Mouse (Mus musculus): ENCODE data around the gene Gm5294. TPM values are rescaled to one million over a fixed set of nuclear protein-coding genes. Genes with fewer than 3 reads are reported as not detected.

The Gm5294 gene
- total and polyA plus RNA-seq, 2 experiments from 2014 or later = 0.25 TPM; not detected in 1

DNA sequence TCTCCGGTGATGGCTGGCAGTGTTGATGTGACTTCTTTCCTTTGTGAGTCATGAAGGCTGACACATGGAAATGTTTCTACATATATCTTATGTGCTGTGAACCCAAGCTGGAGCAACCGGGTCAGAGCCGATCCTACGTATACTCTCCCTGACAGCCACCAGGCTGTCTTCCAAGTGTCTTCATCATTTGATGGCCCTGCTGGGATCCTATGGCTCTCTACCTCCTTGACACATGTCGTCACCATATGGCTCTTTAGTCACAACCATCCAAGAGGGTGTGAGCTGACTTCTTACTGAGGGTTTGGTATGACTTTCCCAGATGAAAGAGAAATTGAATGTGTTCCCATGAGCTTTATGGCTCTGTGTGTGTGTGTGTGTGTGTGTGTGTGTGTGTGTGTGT lies 15.6 kb upstream of the Gm5294 start:
- no peak overlapping the region for H3K9ac ChIP-seq (replicated peaks; ENCODE audit: low read length, poor library complexity, severe bottlenecking)
- DNase-seq (ENCODE audit: low spot score) = peak; percentile 39
- peaks cover 54% of the 10 kb centered on the region for H3K36me3 ChIP-seq (ENCODE audit: insufficient read depth, low read length)
- no peaks in the 10 kb centered on the region for H3K4me1 ChIP-seq (ENCODE audit: insufficient read depth, low read length)
- H3K27ac ChIP-seq (ENCODE audit: low read depth, low read length) = no peak overlapping the region
- no peak overlapping the region for H3K4me2 ChIP-seq (ENCODE audit: low read depth, low read length, poor library complexity, severe bottlenecking)
- ATAC-seq (ENCODE audit: low FRiP score) = no peak
- H3K4me3 ChIP-seq (ENCODE audit: low read depth, low read length) = no peak overlapping the region
- no peaks in the 10 kb centered on the region for H3K27me3 ChIP-seq (ENCODE audit: insufficient read depth, low read length)
- TF ChIP-seq CTCF (IDR thresholded peaks at IDR 0.05) = no peak
- no peaks in the 10 kb centered on the region for H3K9me3 ChIP-seq (ENCODE audit: low read length)
- WGBS = 97% methylated on average over 5 of the region's 5 CpGs

DNA sequence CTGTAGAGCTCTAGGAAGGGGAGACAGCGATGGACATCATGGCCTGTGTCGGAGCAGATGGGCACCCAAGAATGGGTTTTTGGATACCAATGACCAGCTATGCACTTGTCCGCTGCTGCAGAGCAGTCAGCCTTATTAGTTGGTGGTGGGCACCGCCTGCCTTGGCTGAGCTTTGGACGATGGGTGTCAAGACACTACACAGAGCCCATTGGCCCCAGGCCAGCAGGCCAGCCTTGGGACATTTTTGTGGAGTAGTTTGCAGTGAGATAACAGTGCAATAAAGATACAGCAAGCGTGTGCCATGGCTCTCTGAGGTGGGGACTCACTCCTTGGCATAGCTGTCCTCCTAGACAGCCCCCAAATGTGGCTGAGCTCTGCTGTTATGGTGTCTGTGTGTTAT lies 10.1 kb upstream of the Gm5294 start:
- TF ChIP-seq CTCF (IDR thresholded peaks at IDR 0.05) = no peak
- DNase-seq (ENCODE audit: low spot score) (no peak), ATAC-seq (ENCODE audit: low FRiP score) (no peak)
- Histone ChIP-seq H3K4me2 (ENCODE audit: low read depth, low read length, poor library complexity, severe bottlenecking) (no peak overlapping the region), H3K4me1 (ENCODE audit: insufficient read depth, low read length) (no peaks in the 10 kb centered on the region), H3K36me3 (ENCODE audit: insufficient read depth, low read length) (peaks cover 48% of the 10 kb centered on the region), H3K27me3 (ENCODE audit: insufficient read depth, low read length) (no peaks in the 10 kb centered on the region), H3K27ac (ENCODE audit: low read depth, low read length) (no peak overlapping the region), H3K9me3 (ENCODE audit: low read length) (no peaks in the 10 kb centered on the region), H3K9ac (replicated peaks; ENCODE audit: low read length, poor library complexity, severe bottlenecking) (no peak overlapping the region), H3K4me3 (ENCODE audit: low read depth, low read length) (no peak overlapping the region)
- 92% methylated on average over 6 of the region's 6 CpGs for WGBS

DNA sequence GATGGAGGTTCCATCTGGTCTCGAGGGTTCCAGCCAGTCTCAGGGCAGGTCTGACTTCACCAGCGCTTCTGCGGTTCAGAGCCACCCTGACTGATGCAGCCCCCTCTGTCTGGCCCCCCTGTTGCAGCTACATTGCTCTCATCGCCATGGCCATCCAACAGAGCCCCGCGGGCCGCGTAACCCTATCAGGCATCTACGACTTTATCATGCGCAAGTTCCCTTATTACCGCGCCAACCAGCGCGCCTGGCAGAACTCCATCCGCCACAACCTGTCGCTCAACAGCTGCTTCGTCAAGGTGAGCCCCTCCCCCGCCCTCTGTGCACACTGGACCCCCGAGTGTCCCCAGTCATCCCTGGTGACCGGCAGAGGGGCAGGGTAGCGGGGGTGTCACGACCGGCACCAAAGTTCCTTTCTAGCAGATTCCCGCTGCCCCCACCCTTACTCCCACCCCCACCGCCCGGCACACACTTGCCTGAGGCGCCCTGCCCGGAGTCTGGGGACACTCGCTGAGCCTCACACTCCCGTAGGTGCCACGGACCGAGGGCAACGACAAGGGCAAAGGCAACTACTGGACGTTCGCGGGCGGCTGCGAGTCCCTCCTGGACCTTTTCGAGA lies 945 bp downstream of the Gm5294 start:
- Histone ChIP-seq H3K9ac (replicated peaks; ENCODE audit: low read length, poor library complexity, severe bottlenecking) (0 out of 2 replicates have a peak overlapping the region, but pooled peaks have one; percentile 24), H3K9me3 (ENCODE audit: low read length) (no peaks in the 10 kb centered on the region), H3K4me2 (ENCODE audit: low read depth, low read length, poor library complexity, severe bottlenecking) (peak overlapping the region; percentile 49), H3K4me3 (ENCODE audit: low read depth, low read length) (peak overlapping the region; percentile 28), H3K4me1 (ENCODE audit: insufficient read depth, low read length) (peaks cover 6% of the 10 kb centered on the region; the same call in 1 of the 2 replicates), H3K36me3 (ENCODE audit: insufficient read depth, low read length) (no peaks in the 10 kb centered on the region), H3K27me3 (ENCODE audit: insufficient read depth, low read length) (peaks cover 32% of the 10 kb centered on the region), H3K27ac (ENCODE audit: low read depth, low read length) (no peak overlapping the region)
- DNase-seq (ENCODE audit: low spot score) (no peak), ATAC-seq (ENCODE audit: low FRiP score) (no peak)
- 4% methylated on average over 39 of the region's 39 CpGs for WGBS
- TF ChIP-seq CTCF (IDR thresholded peaks at IDR 0.05) = no peak

DNA sequence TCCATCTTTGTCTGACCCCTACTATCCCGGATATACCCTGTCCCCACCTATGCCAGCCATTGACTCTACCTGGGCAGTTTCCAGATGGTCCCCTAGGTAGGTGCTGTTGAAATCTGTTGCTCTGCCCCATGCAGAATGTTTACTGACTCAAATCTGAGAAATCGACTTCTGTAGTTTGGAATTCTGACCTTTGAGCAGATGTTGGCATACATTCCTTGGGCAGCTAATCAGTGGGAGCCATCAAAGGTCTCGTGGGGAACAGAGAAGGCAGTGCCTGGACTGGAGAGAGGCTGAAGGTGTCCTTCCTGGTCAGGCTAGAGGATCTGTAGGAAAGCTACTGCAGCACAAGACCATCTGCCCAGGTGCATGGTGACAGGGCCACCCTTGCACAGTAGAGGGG lies 5.2 kb downstream of the Gm5294 start:
- WGBS = 78% methylated on average over 3 of the region's 3 CpGs
- Histone ChIP-seq H3K27me3 (ENCODE audit: insufficient read depth, low read length) (peaks cover 22% of the 10 kb centered on the region), H3K36me3 (ENCODE audit: insufficient read depth, low read length) (no peaks in the 10 kb centered on the region), H3K27ac (ENCODE audit: low read depth, low read length) (no peak overlapping the region), H3K9me3 (ENCODE audit: low read length) (no peaks in the 10 kb centered on the region), H3K4me1 (ENCODE audit: insufficient read depth, low read length) (peaks cover 6% of the 10 kb centered on the region; the same call in 1 of the 2 replicates), H3K9ac (replicated peaks; ENCODE audit: low read length, poor library complexity, severe bottlenecking) (no peak overlapping the region), H3K4me3 (ENCODE audit: low read depth, low read length) (no peak overlapping the region), H3K4me2 (ENCODE audit: low read depth, low read length, poor library complexity, severe bottlenecking) (no peak overlapping the region)
- DNase-seq (ENCODE audit: low spot score) (no peak), ATAC-seq (ENCODE audit: low FRiP score) (no peak)
- no peak for TF ChIP-seq CTCF (IDR thresholded peaks at IDR 0.05)

DNA sequence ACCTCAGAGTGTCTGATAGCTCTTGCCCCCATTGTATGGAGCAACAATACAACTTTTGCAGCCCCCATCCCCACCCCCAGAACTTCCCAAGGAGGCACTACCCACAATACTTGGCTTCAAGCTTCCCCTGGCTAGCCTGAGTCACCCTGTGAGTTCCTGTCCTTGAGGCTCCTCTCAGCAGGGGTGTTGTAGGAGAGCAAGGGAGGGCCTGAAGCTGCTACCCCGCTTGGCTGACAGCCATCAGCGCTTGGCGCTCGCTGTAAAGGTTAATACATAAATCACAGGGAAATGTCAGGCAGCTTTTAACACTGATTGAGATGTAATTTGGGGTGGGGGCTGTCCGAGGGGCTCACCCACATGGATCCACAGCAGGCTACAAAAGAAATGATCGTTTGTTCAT lies 13.5 kb downstream of the Gm5294 start:
- H3K36me3 ChIP-seq (ENCODE audit: insufficient read depth, low read length) = no peaks in the 10 kb centered on the region
- H3K4me3 ChIP-seq (ENCODE audit: low read depth, low read length) = no peak overlapping the region
- no peak overlapping the region for H3K27ac ChIP-seq (ENCODE audit: low read depth, low read length)
- no peak overlapping the region for H3K9ac ChIP-seq (replicated peaks; ENCODE audit: low read length, poor library complexity, severe bottlenecking)
- no peaks in the 10 kb centered on the region for H3K27me3 ChIP-seq (ENCODE audit: insufficient read depth, low read length)
- no peak for ATAC-seq (ENCODE audit: low FRiP score)
- no peak for TF ChIP-seq CTCF (IDR thresholded peaks at IDR 0.05)
- H3K9me3 ChIP-seq (ENCODE audit: low read length) = no peaks in the 10 kb centered on the region
- 39% methylated on average over 6 of the region's 6 CpGs for WGBS
- H3K4me2 ChIP-seq (ENCODE audit: low read depth, low read length, poor library complexity, severe bottlenecking) = no peak overlapping the region
- no peaks in the 10 kb centered on the region for H3K4me1 ChIP-seq (ENCODE audit: insufficient read depth, low read length)
- peak; percentile 56 for DNase-seq (ENCODE audit: low spot score)

DNA sequence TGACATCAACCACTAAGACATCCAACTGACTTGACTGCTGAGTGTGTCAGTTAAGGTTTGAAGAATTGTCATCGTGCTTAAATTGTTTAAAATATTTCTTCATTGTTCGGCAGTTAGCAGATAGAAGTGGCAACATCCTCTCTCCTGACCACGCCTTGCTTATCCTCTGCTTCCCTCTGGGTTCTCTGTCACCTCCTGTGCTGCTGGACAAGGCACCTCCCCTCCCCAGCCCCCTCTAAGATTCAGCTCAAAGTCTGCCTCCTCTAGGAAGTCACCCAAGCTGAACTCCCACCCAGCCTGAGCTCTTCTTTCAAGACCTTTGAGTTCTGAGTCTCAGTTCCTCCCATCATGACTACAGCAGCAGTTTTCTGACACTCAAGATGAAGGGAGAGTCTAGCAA lies 15.0 kb downstream of the Gm5294 start:
- WGBS = 89% methylated on average over 3 of the region's 3 CpGs
- Histone ChIP-seq H3K36me3 (ENCODE audit: insufficient read depth, low read length) (no peaks in the 10 kb centered on the region), H3K4me1 (ENCODE audit: insufficient read depth, low read length) (no peaks in the 10 kb centered on the region), H3K4me3 (ENCODE audit: low read depth, low read length) (no peak overlapping the region), H3K27ac (ENCODE audit: low read depth, low read length) (no peak overlapping the region), H3K4me2 (ENCODE audit: low read depth, low read length, poor library complexity, severe bottlenecking) (no peak overlapping the region), H3K27me3 (ENCODE audit: insufficient read depth, low read length) (no peaks in the 10 kb centered on the region), H3K9ac (replicated peaks; ENCODE audit: low read length, poor library complexity, severe bottlenecking) (no peak overlapping the region), H3K9me3 (ENCODE audit: low read length) (no peaks in the 10 kb centered on the region)
- no peak for TF ChIP-seq CTCF (IDR thresholded peaks at IDR 0.05)
- ATAC-seq (ENCODE audit: low FRiP score) (no peak), DNase-seq (ENCODE audit: low spot score) (no peak)

All from midbrain, postnatal 0 days (tissue).